Mouse (Mus musculus): ENCODE results near the gene Tspan18. TPM values are rescaled to one million over a fixed set of nuclear protein-coding genes. Genes with fewer than 3 reads are reported as not detected.

The Tspan18 gene
- polyA plus RNA-seq, 1 experiment from 2014 or later = 17.0 TPM

DNA sequence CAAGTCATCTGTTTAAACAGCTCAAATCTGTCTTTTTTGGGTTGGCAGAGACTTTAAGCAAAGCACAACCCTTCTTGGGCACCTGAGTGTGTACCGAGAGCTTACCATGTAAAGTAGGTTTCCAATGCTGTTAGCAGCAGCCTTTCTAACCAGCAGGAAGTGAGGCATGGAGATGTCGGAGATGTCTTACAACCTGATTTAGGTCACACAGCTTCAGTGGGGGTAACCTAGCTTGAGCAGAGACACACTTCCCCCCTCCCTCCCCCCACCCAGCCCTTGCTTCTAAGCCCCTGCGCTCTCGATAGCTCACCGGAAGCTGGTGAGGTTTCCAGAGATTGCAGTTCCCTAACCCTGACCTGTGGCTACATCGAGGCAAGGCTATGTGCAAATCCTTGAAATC, 129.7 kb downstream of the Tspan18 start:
- Histone ChIP-seq H3K4me1 (replicated peaks; ENCODE audit: control insufficient read depth, insufficient read depth, low read length) (peaks cover 11% of the 10 kb centered on the region; the same call in 1 of the 2 replicates), H3K9me3 (ENCODE audit: control insufficient read depth, low read length) (no peaks in the 10 kb centered on the region), H3K4me2 (ENCODE audit: low read length) (no peak overlapping the region), H3K27me3 (replicated peaks; ENCODE audit: control insufficient read depth, insufficient read depth, low read length) (no peaks in the 10 kb centered on the region), H3K27ac (ENCODE audit: low read length) (no peak overlapping the region), H3K36me3 (ENCODE audit: control insufficient read depth, insufficient read depth) (peaks cover 4% of the 10 kb centered on the region), H3K4me3 (replicated peaks; ENCODE audit: low read length) (no peak overlapping the region), H3K9ac (replicated peaks; ENCODE audit: low read depth, low read length) (no peak overlapping the region)
- 90% methylated on average over 6 of the region's 6 CpGs for WGBS
- no peak for ATAC-seq

GRCm38 (mm10) chr2:93203682-93204081, 130.6 kb downstream of the Tspan18 start:
- H3K9me3 ChIP-seq (ENCODE audit: control insufficient read depth, low read length) = no peaks in the 10 kb centered on the region
- no peak overlapping the region for H3K4me3 ChIP-seq (replicated peaks; ENCODE audit: low read length)
- ATAC-seq = peak; percentile 24
- no peak overlapping the region for H3K4me2 ChIP-seq (ENCODE audit: low read length)
- H3K27ac ChIP-seq (ENCODE audit: low read length) = no peak overlapping the region
- H3K27me3 ChIP-seq (replicated peaks; ENCODE audit: control insufficient read depth, insufficient read depth, low read length) = no peaks in the 10 kb centered on the region
- H3K4me1 ChIP-seq (replicated peaks; ENCODE audit: control insufficient read depth, insufficient read depth, low read length) = peaks cover 11% of the 10 kb centered on the region; the same call in 1 of the 2 replicates
- H3K9ac ChIP-seq (replicated peaks; ENCODE audit: low read depth, low read length) = no peak overlapping the region
- H3K36me3 ChIP-seq (ENCODE audit: control insufficient read depth, insufficient read depth) = peaks cover 5% of the 10 kb centered on the region
- WGBS = 20% methylated on average over 10 of the region's 10 CpGs

DNA sequence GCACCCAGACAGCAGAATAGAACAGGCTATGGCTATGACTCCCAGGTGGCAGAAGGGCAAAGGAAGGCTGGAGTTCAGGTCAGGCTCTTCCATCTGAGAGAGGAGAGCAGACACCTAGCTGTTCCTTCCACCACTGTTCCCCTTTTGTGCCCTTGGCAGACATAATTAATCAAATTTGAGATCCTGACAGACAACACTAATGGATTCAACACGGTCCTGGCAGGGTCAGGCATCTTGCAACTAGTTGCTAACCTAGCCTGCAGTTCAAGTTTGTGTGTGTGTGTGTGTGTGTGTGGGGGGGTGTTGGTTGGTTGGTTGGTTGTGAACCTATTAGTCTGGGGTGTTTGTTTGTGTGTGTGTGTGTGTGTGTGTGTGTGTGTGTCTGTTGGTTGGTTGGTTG, 131.5 kb downstream of the Tspan18 start:
- H3K9ac ChIP-seq (replicated peaks; ENCODE audit: low read depth, low read length) = no peak overlapping the region
- H3K4me1 ChIP-seq (replicated peaks; ENCODE audit: control insufficient read depth, insufficient read depth, low read length) = peaks cover 11% of the 10 kb centered on the region; the same call in 1 of the 2 replicates
- H3K9me3 ChIP-seq (ENCODE audit: control insufficient read depth, low read length) = no peaks in the 10 kb centered on the region
- no peak for ATAC-seq
- H3K27me3 ChIP-seq (replicated peaks; ENCODE audit: control insufficient read depth, insufficient read depth, low read length) = no peaks in the 10 kb centered on the region
- 62% methylated on average over 1 of the region's 1 CpGs for WGBS
- H3K4me3 ChIP-seq (replicated peaks; ENCODE audit: low read length) = no peak overlapping the region
- no peak overlapping the region for H3K27ac ChIP-seq (ENCODE audit: low read length)
- H3K36me3 ChIP-seq (ENCODE audit: control insufficient read depth, insufficient read depth) = peaks cover 5% of the 10 kb centered on the region
- no peak overlapping the region for H3K4me2 ChIP-seq (ENCODE audit: low read length)

GRCm38 (mm10) chr2:93201997-93202396, 132.3 kb downstream of the Tspan18 start:
- H3K27ac ChIP-seq (ENCODE audit: low read length) = no peak overlapping the region

DNA sequence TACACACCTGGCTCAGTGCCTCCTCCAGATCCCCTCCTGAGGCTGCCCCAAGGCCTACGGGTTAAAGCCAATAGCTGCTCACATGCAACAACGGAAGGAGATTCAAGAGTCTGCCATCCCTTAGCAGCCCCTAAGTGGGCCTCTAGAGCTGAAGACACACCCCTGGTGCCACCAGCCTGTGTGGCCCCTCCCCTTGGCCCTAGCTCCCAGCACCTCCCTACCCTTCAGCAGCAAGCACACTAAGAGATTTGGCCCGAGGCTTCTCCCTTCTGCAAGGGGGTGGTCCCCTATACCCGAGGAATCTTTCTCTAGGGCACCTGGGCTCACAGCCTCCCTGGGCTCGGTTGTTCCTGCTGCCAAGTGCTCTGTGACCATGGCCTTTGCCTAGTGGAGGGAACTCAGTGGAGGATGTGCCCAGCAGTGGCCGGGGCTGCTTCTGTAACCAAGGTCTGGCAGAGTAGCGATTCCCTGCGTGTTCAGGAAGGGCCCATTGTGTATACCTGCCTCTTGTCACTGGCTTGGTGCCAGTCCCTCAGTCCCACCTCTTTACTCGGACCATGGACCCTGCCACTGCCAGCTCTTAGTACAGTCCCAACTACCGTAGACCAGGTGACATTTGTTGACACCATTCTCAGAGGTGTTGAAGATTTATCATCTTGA, 133.5 kb downstream of the Tspan18 start:
- no peak overlapping the region for H3K27ac ChIP-seq (ENCODE audit: low read length)
- no peak overlapping the region for H3K4me3 ChIP-seq (replicated peaks; ENCODE audit: low read length)
- H3K4me2 ChIP-seq (ENCODE audit: low read length) = no peak overlapping the region
- peaks cover 5% of the 10 kb centered on the region for H3K36me3 ChIP-seq (ENCODE audit: control insufficient read depth, insufficient read depth)
- H3K9me3 ChIP-seq (ENCODE audit: control insufficient read depth, low read length) = no peaks in the 10 kb centered on the region
- H3K9ac ChIP-seq (replicated peaks; ENCODE audit: low read depth, low read length) = no peak overlapping the region
- ATAC-seq = no peak
- no peaks in the 10 kb centered on the region for H3K27me3 ChIP-seq (replicated peaks; ENCODE audit: control insufficient read depth, insufficient read depth, low read length)
- peaks cover 11% of the 10 kb centered on the region; the same call in 1 of the 2 replicates for H3K4me1 ChIP-seq (replicated peaks; ENCODE audit: control insufficient read depth, insufficient read depth, low read length)
- WGBS = 49% methylated on average over 10 of the region's 10 CpGs

More at GRCm38 (mm10) chr2:93201997-93202396, 132.3 kb downstream of the Tspan18 start:
- 89% methylated on average over 3 of the region's 3 CpGs for WGBS
- H3K27me3 ChIP-seq (replicated peaks; ENCODE audit: control insufficient read depth, insufficient read depth, low read length) = no peaks in the 10 kb centered on the region
- H3K36me3 ChIP-seq (ENCODE audit: control insufficient read depth, insufficient read depth) = peaks cover 5% of the 10 kb centered on the region
- ATAC-seq = no peak
- no peaks in the 10 kb centered on the region for H3K9me3 ChIP-seq (ENCODE audit: control insufficient read depth, low read length)
- H3K4me2 ChIP-seq (ENCODE audit: low read length) = no peak overlapping the region
- H3K4me3 ChIP-seq (replicated peaks; ENCODE audit: low read length) = no peak overlapping the region
- no peak overlapping the region for H3K9ac ChIP-seq (replicated peaks; ENCODE audit: low read depth, low read length)
- H3K4me1 ChIP-seq (replicated peaks; ENCODE audit: control insufficient read depth, insufficient read depth, low read length) = peaks cover 11% of the 10 kb centered on the region; the same call in 1 of the 2 replicates

GRCm38 (mm10) chr2:93199531-93199974, 134.8 kb downstream of the Tspan18 start:
- Histone ChIP-seq H3K9me3 (ENCODE audit: control insufficient read depth, low read length) (no peaks in the 10 kb centered on the region), H3K27me3 (replicated peaks; ENCODE audit: control insufficient read depth, insufficient read depth, low read length) (no peaks in the 10 kb centered on the region), H3K9ac (replicated peaks; ENCODE audit: low read depth, low read length) (no peak overlapping the region), H3K4me2 (ENCODE audit: low read length) (no peak overlapping the region), H3K36me3 (ENCODE audit: control insufficient read depth, insufficient read depth) (peaks cover 5% of the 10 kb centered on the region), H3K27ac (ENCODE audit: low read length) (no peak overlapping the region), H3K4me1 (replicated peaks; ENCODE audit: control insufficient read depth, insufficient read depth, low read length) (peaks cover 11% of the 10 kb centered on the region), H3K4me3 (replicated peaks; ENCODE audit: low read length) (no peak overlapping the region)
- WGBS = 46% methylated on average over 13 of the region's 13 CpGs
- ATAC-seq = no peak; the same call in 1 of the 2 replicates

GRCm38 (mm10) chr2:93198846-93199245, 135.5 kb downstream of the Tspan18 start:
- H3K36me3 ChIP-seq (ENCODE audit: control insufficient read depth, insufficient read depth) = peaks cover 5% of the 10 kb centered on the region
- ATAC-seq = peak; percentile 57
- H3K4me3 ChIP-seq (replicated peaks; ENCODE audit: low read length) = no peak overlapping the region
- H3K4me1 ChIP-seq (replicated peaks; ENCODE audit: control insufficient read depth, insufficient read depth, low read length) = peaks cover 11% of the 10 kb centered on the region
- no peak overlapping the region for H3K4me2 ChIP-seq (ENCODE audit: low read length)
- H3K27ac ChIP-seq (ENCODE audit: low read length) = no peak overlapping the region
- WGBS = 21% methylated on average over 3 of the region's 3 CpGs
- H3K9ac ChIP-seq (replicated peaks; ENCODE audit: low read depth, low read length) = no peak overlapping the region
- no peaks in the 10 kb centered on the region for H3K9me3 ChIP-seq (ENCODE audit: control insufficient read depth, low read length)
- H3K27me3 ChIP-seq (replicated peaks; ENCODE audit: control insufficient read depth, insufficient read depth, low read length) = no peaks in the 10 kb centered on the region

- no peaks in the 10 kb centered on the region for H3K9me3 ChIP-seq (ENCODE audit: control insufficient read depth, low read length)
- WGBS = 70% methylated on average over 4 of the region's 4 CpGs
- H3K27me3 ChIP-seq (replicated peaks; ENCODE audit: control insufficient read depth, insufficient read depth, low read length) = no peaks in the 10 kb centered on the region
- no peak overlapping the region for H3K9ac ChIP-seq (replicated peaks; ENCODE audit: low read depth, low read length)
- H3K27ac ChIP-seq (ENCODE audit: low read length) = no peak overlapping the region
- H3K4me3 ChIP-seq (replicated peaks; ENCODE audit: low read length) = no peak overlapping the region
- peaks cover 50% of the 10 kb centered on the region for H3K4me1 ChIP-seq (replicated peaks; ENCODE audit: control insufficient read depth, insufficient read depth, low read length)
- H3K36me3 ChIP-seq (ENCODE audit: control insufficient read depth, insufficient read depth) = no peaks in the 10 kb centered on the region
- no peak overlapping the region for H3K4me2 ChIP-seq (ENCODE audit: low read length)
- no peak for ATAC-seq
Measured at GRCm38 (mm10) chr2:93193806-93194205, 140.5 kb downstream of the Tspan18 start.

DNA sequence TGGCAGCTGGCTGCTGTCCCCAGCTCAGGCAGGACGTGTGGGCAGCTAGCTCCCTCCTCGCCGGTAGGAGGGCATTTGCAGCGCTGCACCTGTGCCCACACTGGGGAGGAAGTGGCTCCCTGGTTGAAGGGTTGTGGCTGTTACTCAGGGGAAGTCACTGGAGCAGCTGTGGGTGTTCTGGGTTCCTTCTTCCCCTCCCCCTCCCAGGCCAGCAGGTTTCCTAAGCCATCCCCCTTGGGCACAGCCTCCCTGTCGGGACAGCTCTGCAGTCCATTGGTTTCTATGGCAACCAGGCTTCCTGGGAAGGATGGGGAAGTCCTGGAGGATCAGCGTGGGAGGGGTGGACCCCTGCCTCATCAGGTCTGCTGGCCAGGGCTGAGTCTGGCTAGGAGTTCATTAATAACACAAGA, 141.6 kb downstream of the Tspan18 start:
- Histone ChIP-seq H3K27me3 (replicated peaks; ENCODE audit: control insufficient read depth, insufficient read depth, low read length) (no peaks in the 10 kb centered on the region), H3K4me2 (ENCODE audit: low read length) (peak overlapping the region; percentile 7; the same call in 1 of the 2 replicates), H3K4me1 (replicated peaks; ENCODE audit: control insufficient read depth, insufficient read depth, low read length) (peaks cover 52% of the 10 kb centered on the region), H3K27ac (ENCODE audit: low read length) (no peak overlapping the region), H3K9ac (replicated peaks; ENCODE audit: low read depth, low read length) (peak overlapping the region; percentile 8; the same call in 1 of the 2 replicates), H3K4me3 (replicated peaks; ENCODE audit: low read length) (no peak overlapping the region), H3K36me3 (ENCODE audit: control insufficient read depth, insufficient read depth) (no peaks in the 10 kb centered on the region), H3K9me3 (ENCODE audit: control insufficient read depth, low read length) (no peaks in the 10 kb centered on the region)
- 1% methylated on average over 6 of the region's 6 CpGs for WGBS
- ATAC-seq = no peak
